Mouse (Mus musculus): Measurements from ENCODE around the gene Fyco1. TPM values are rescaled to one million over a fixed set of nuclear protein-coding genes. Genes with fewer than 3 reads are reported as not detected.
"Not testable (repeated sequence)": the region's sequence is repeated elsewhere in the genome, so short reads cannot be mapped to it uniquely, and the experiment has no call there.

Fyco1 gene
- total and polyA plus RNA-seq, 2 experiments, result 5.9 to 22.9 TPM

DNA sequence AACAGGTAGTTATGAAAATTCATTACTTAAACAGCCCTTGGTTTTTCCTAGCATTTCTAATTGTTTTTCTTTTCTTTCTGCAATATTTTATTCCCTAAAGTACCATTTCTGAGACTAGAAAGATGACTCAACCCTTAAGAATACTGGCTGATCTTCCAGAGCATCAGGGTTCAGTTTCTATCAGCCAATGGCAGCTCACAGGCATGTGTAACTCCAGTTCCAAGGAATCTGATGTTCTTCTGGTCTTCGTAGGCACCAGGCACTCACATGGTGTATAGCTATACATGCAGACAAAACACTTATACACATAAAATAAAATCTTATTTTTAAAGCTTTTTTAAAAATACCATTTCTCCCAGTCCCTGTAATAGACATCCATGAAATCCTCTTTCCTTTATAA lies 93.5 kb downstream of the Fyco1 start:
- Histone ChIP-seq H3K27me3 (ENCODE audit: control insufficient read depth, insufficient read depth, low read length) (no peaks in the 10 kb centered on the region), H3K9ac (ENCODE audit: low read depth, low read length) (no peak overlapping the region)
- 82% methylated on average over 1 of the region's 1 CpGs for WGBS

GRCm38 (mm10) chr9:123757326-123757725 lies 94.4 kb downstream of the Fyco1 start:
- no peaks in the 10 kb centered on the region for H3K27me3 ChIP-seq (ENCODE audit: control insufficient read depth, insufficient read depth, low read length)
- TF ChIP-seq POLR2A (IDR thresholded peaks at IDR 0.05; ENCODE audit: extremely low read depth, insufficient read depth, low read length) (no peak), CTCF (IDR thresholded peaks at IDR 0.05; ENCODE audit: low read depth, low read length) (no peak)

More for the DNA sequence above, 93.5 kb downstream of the Fyco1 start:
- H3K36me3 ChIP-seq (ENCODE audit: control insufficient read depth, insufficient read depth, low read length), result no peaks in the 10 kb centered on the region
- no peak overlapping the region for H3K4me3 ChIP-seq (ENCODE audit: insufficient read depth, low read depth, low read length)
- H3K79me2 ChIP-seq (ENCODE audit: control insufficient read depth, insufficient read depth, low read length), result no peaks in the 10 kb centered on the region
- H3K27ac ChIP-seq (replicated peaks; ENCODE audit: insufficient read depth, low read depth, low read length), result no peak overlapping the region
- TF ChIP-seq POLR2A (IDR thresholded peaks at IDR 0.05; ENCODE audit: extremely low read depth, insufficient read depth, low read length) (no peak), CTCF (IDR thresholded peaks at IDR 0.05; ENCODE audit: low read depth, low read length) (no peak)
- no peaks in the 10 kb centered on the region for H3K4me1 ChIP-seq (ENCODE audit: control insufficient read depth, insufficient read depth, low read length)
- no peak for DNase-seq (ENCODE audit: extremely low read depth, low read depth, low spot score)

DNA sequence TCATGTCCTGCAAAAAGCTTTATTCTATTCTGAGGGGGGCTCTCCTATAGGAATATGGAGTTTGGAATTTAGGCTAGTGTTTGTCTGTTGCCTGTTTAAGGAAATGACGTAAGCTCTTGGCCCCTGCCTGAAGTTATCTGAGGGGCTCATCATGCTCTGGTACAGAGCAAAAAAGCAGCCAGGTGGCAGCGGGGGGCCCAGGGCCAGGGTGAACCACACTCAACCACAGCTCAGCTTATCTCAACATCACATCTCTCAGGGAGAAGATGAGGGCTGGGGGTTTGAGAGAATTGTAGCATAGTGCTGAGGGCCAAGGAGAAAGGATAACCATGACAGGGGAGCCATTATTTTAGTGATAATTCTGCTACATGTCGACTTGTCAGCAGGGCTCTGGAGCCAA lies 94.9 kb downstream of the Fyco1 start:
- 78% methylated on average over 3 of the region's 3 CpGs for WGBS
- TF ChIP-seq POLR2A (IDR thresholded peaks at IDR 0.05; ENCODE audit: extremely low read depth, insufficient read depth, low read length), result no peak
- no peak for TF ChIP-seq CTCF (IDR thresholded peaks at IDR 0.05; ENCODE audit: low read depth, low read length)
- H3K27ac ChIP-seq (replicated peaks; ENCODE audit: insufficient read depth, low read depth, low read length), result no peak overlapping the region
- no peaks in the 10 kb centered on the region for H3K4me1 ChIP-seq (ENCODE audit: control insufficient read depth, insufficient read depth, low read length)
- no peak overlapping the region for H3K9ac ChIP-seq (ENCODE audit: low read depth, low read length)
- no peak overlapping the region for H3K4me3 ChIP-seq (ENCODE audit: insufficient read depth, low read depth, low read length)
- H3K36me3 ChIP-seq (ENCODE audit: control insufficient read depth, insufficient read depth, low read length), result no peaks in the 10 kb centered on the region
- no peaks in the 10 kb centered on the region for H3K79me2 ChIP-seq (ENCODE audit: control insufficient read depth, insufficient read depth, low read length)
- no peaks in the 10 kb centered on the region for H3K27me3 ChIP-seq (ENCODE audit: control insufficient read depth, insufficient read depth, low read length)
- DNase-seq (ENCODE audit: extremely low read depth, low read depth, low spot score), result no peak

More at GRCm38 (mm10) chr9:123757326-123757725, 94.4 kb downstream of the Fyco1 start:
- no peak overlapping the region for H3K27ac ChIP-seq (replicated peaks; ENCODE audit: insufficient read depth, low read depth, low read length)
- WGBS, result 67% methylated on average over 2 of the region's 2 CpGs
- H3K36me3 ChIP-seq (ENCODE audit: control insufficient read depth, insufficient read depth, low read length), result no peaks in the 10 kb centered on the region
- no peak for DNase-seq (ENCODE audit: extremely low read depth, low read depth, low spot score)
- no peaks in the 10 kb centered on the region for H3K79me2 ChIP-seq (ENCODE audit: control insufficient read depth, insufficient read depth, low read length)
- no peaks in the 10 kb centered on the region for H3K4me1 ChIP-seq (ENCODE audit: control insufficient read depth, insufficient read depth, low read length)
- H3K4me3 ChIP-seq (ENCODE audit: insufficient read depth, low read depth, low read length), result no peak overlapping the region
- no peak overlapping the region for H3K9ac ChIP-seq (ENCODE audit: low read depth, low read length)

DNA sequence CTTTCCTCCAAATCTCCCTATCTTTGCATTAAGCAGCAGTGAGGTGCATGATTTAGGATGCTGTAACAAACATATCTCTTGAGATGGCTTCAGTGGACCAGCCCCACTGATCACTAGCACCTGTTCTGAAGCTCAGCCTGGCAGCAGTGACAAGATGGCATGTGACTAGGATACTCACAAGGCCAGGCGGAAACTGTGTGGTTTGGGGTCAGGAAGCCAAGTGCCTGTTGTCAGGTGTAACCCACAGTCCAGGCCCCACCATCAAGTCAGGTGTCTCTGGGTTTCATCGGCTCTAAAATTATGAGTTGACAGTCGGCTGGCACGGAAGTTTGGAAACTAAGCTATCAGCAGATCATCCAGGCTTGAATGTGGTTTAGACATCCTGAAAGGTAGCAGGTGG lies 97.4 kb downstream of the Fyco1 start:
- H3K27me3 ChIP-seq (ENCODE audit: control insufficient read depth, insufficient read depth, low read length), result no peaks in the 10 kb centered on the region
- DNase-seq (ENCODE audit: extremely low read depth, low read depth, low spot score), result no peak
- H3K27ac ChIP-seq (replicated peaks; ENCODE audit: insufficient read depth, low read depth, low read length), result no peak overlapping the region
- WGBS, result 88% methylated on average over 4 of the region's 4 CpGs
- H3K36me3 ChIP-seq (ENCODE audit: control insufficient read depth, insufficient read depth, low read length), result no peaks in the 10 kb centered on the region
- TF ChIP-seq POLR2A (IDR thresholded peaks at IDR 0.05; ENCODE audit: extremely low read depth, insufficient read depth, low read length) (no peak), CTCF (IDR thresholded peaks at IDR 0.05; ENCODE audit: low read depth, low read length) (no peak)
- H3K4me3 ChIP-seq (ENCODE audit: insufficient read depth, low read depth, low read length), result no peak overlapping the region
- no peaks in the 10 kb centered on the region for H3K79me2 ChIP-seq (ENCODE audit: control insufficient read depth, insufficient read depth, low read length)
- no peaks in the 10 kb centered on the region for H3K4me1 ChIP-seq (ENCODE audit: control insufficient read depth, insufficient read depth, low read length)
- no peak overlapping the region for H3K9ac ChIP-seq (ENCODE audit: low read depth, low read length)

DNA sequence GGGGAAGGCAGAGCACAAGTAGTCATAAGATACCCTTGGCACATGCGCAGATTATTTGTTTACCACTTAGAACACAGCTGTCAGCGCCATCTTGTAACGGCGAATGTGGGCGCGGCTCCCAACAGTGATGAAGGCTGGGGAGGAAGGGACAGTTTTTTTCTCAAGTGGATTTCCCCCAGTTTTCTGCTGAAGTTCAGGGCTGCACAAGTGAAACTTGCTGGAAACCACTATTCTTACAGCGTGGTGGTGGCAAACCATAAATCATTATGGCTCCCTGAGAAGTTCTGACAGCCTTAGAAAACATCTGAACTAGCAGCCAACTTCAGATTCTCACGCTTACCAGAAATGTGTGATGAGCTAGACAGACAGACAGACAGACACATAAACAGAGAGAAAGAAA lies 102.0 kb downstream of the Fyco1 start:
- not testable (repeated sequence) for H3K79me2 ChIP-seq (ENCODE audit: control insufficient read depth, insufficient read depth, low read length); H3K4me1 ChIP-seq (ENCODE audit: control insufficient read depth, insufficient read depth, low read length); H3K27me3 ChIP-seq (ENCODE audit: control insufficient read depth, insufficient read depth, low read length); H3K9ac ChIP-seq (ENCODE audit: low read depth, low read length); DNase-seq (ENCODE audit: extremely low read depth, low read depth, low spot score); H3K27ac ChIP-seq (replicated peaks; ENCODE audit: insufficient read depth, low read depth, low read length); H3K36me3 ChIP-seq (ENCODE audit: control insufficient read depth, insufficient read depth, low read length); H3K4me3 ChIP-seq (ENCODE audit: insufficient read depth, low read depth, low read length)
- 89% methylated on average over 8 of the region's 8 CpGs for WGBS

- H3K27ac ChIP-seq (replicated peaks; ENCODE audit: insufficient read depth, low read depth, low read length), result no peak overlapping the region
- 86% methylated on average over 4 of the region's 4 CpGs for WGBS
- H3K36me3 ChIP-seq (ENCODE audit: control insufficient read depth, insufficient read depth, low read length), result no peaks in the 10 kb centered on the region
- H3K27me3 ChIP-seq (ENCODE audit: control insufficient read depth, insufficient read depth, low read length), result no peaks in the 10 kb centered on the region
- H3K79me2 ChIP-seq (ENCODE audit: control insufficient read depth, insufficient read depth, low read length), result no peaks in the 10 kb centered on the region
- H3K9ac ChIP-seq (ENCODE audit: low read depth, low read length), result no peak overlapping the region
- H3K4me1 ChIP-seq (ENCODE audit: control insufficient read depth, insufficient read depth, low read length), result no peaks in the 10 kb centered on the region
- TF ChIP-seq CTCF (IDR thresholded peaks at IDR 0.05; ENCODE audit: low read depth, low read length) (no peak), POLR2A (IDR thresholded peaks at IDR 0.05; ENCODE audit: extremely low read depth, insufficient read depth, low read length) (no peak)
- H3K4me3 ChIP-seq (ENCODE audit: insufficient read depth, low read depth, low read length), result no peak overlapping the region
- no peak for DNase-seq (ENCODE audit: extremely low read depth, low read depth, low spot score)
Measured at GRCm38 (mm10) chr9:123740799-123741198, 110.9 kb downstream of the Fyco1 start.

Other genes with a start within 250 kb of the Fyco1 start
- 0.07 TPM in 1 of 2 replicates, not detected in the other for gene Slc6a20b, start 219.3 kb downstream of the Fyco1 start, total RNA-seq (2014; rRNA removed)
- not detected in 2 replicates for gene Slc6a20b, start 219.3 kb downstream of the Fyco1 start, polyA plus RNA-seq (2012; rRNA removed)
- 0.18 and 0.20 TPM in 2 replicates for gene Ccr9, start 173.5 kb downstream of the Fyco1 start, total RNA-seq (2014; rRNA removed)
- 0.21 and 0.22 TPM in 2 replicates for gene Ccr9, start 173.5 kb downstream of the Fyco1 start, polyA plus RNA-seq (2012; rRNA removed)
- not detected in 2 replicates for gene Slc6a20a, start 173.0 kb downstream of the Fyco1 start, total RNA-seq (2014; rRNA removed)
- not detected in 2 replicates for gene Slc6a20a, start 173.0 kb downstream of the Fyco1 start, polyA plus RNA-seq (2012; rRNA removed)
- 6.5 and 9.7 TPM in 2 replicates for gene Lztfl1, start 134.2 kb downstream of the Fyco1 start, total RNA-seq (2014; rRNA removed)
- 0.80 and 1.8 TPM in 2 replicates for gene Lztfl1, start 134.2 kb downstream of the Fyco1 start, polyA plus RNA-seq (2012; rRNA removed)
- 1.0 and 1.3 TPM in 2 replicates for gene Cxcr6, start 45.4 kb downstream of the Fyco1 start, total RNA-seq (2014; rRNA removed)
- gene Cxcr6, start 45.4 kb downstream of the Fyco1 start, polyA plus RNA-seq (2012; rRNA removed), result 0.70 and 0.76 TPM in 2 replicates
- gene Xcr1, start 10.1 kb upstream of the Fyco1 start, total RNA-seq (2014; rRNA removed), result 0.18 and 0.34 TPM in 2 replicates
- 0.09 and 0.22 TPM in 2 replicates for gene Xcr1, start 10.1 kb upstream of the Fyco1 start, polyA plus RNA-seq (2012; rRNA removed)
- under 0.01 and 0.20 TPM in 2 replicates for gene Ccr1, start 116.8 kb upstream of the Fyco1 start, total RNA-seq (2014; rRNA removed)
- 0.04 TPM in 1 of 2 replicates, not detected in the other for gene Ccr1, start 116.8 kb upstream of the Fyco1 start, polyA plus RNA-seq (2012; rRNA removed)
- not detected in 2 replicates for gene Ccr1l1, start 126.5 kb upstream of the Fyco1 start, total RNA-seq (2014; rRNA removed)
- 0.12 TPM in 1 of 2 replicates, not detected in the other for gene Ccr1l1, start 126.5 kb upstream of the Fyco1 start, polyA plus RNA-seq (2012; rRNA removed)
- 0.13 and 0.18 TPM in 2 replicates for gene Ccr3, start 170.1 kb upstream of the Fyco1 start, total RNA-seq (2014; rRNA removed)
- 0.04 and 0.17 TPM in 2 replicates for gene Ccr3, start 170.1 kb upstream of the Fyco1 start, polyA plus RNA-seq (2012; rRNA removed)